ENCODE assay signal across 8 mouse cellular contexts in genomic region chr19:8954171-8954570, GRCm38 (mm10). TPM values are rescaled to one million over a fixed set of nuclear protein-coding genes. Genes with fewer than 3 reads are reported as not detected.
A peak's percentile ranks its signal among the peaks of the same experiment; 100 is the strongest.
DNase-seq lines count a peak whose midpoint lies in the region; ATAC-seq and TF ChIP-seq lines count a peak whose summit lies in the region.

No protein-coding gene starts in this region.

- H3K9ac ChIP-seq in heart, embryonic 12.5 days = peak overlapping the region; percentile 86
- H3K9ac ChIP-seq in forebrain, embryonic 12.5 days = peak overlapping the region; percentile 63
- H3K9ac ChIP-seq in liver, embryonic 15.5 days = peak overlapping the region; percentile 65

- H3K27me3 ChIP-seq in heart, embryonic 12.5 days (replicated peaks) = no peaks in the 10 kb centered on the region
- no peaks in the 10 kb centered on the region for H3K27me3 ChIP-seq in C2C12 (ENCODE audit: control insufficient read depth, insufficient read depth, insufficient read length)
- H3K27me3 ChIP-seq in forebrain, embryonic 12.5 days = no peaks in the 10 kb centered on the region
- H3K27me3 ChIP-seq in liver, embryonic 15.5 days = no peaks in the 10 kb centered on the region

- ATAC-seq in heart, embryonic 12.5 days (ENCODE audit: insufficient number of reproducible peaks, low FRiP score) = no peak
- no peak for ATAC-seq in forebrain, embryonic 12.5 days (ENCODE audit: low FRiP score)
- no peak for ATAC-seq in liver, embryonic 15.5 days (ENCODE audit: insufficient read depth)

- peak overlapping the region; percentile 87 for H3K4me3 ChIP-seq in heart, embryonic 12.5 days
- peak overlapping the region; percentile 86 for H3K4me3 ChIP-seq in C2C12 (ENCODE audit: insufficient read depth, poor library complexity, severe bottlenecking)
- peak overlapping the region; percentile 67 for H3K4me3 ChIP-seq in forebrain, embryonic 12.5 days (replicated peaks)
- peak overlapping the region; percentile 80 for H3K4me3 ChIP-seq in liver, embryonic 15.5 days (replicated peaks)

- no peaks in the 10 kb centered on the region for H3K9me3 ChIP-seq in heart, embryonic 12.5 days (replicated peaks)
- H3K9me3 ChIP-seq in forebrain, embryonic 12.5 days = no peaks in the 10 kb centered on the region
- no peaks in the 10 kb centered on the region for H3K9me3 ChIP-seq in liver, embryonic 15.5 days (replicated peaks)

- H3K79me3 ChIP-seq in C2C12 (ENCODE audit: low read depth) = peaks cover 32% of the 10 kb centered on the region

- H3K79me2 ChIP-seq in C2C12 (ENCODE audit: control insufficient read depth, insufficient read depth) = peaks cover 54% of the 10 kb centered on the region

- peak overlapping the region; percentile 81 for H3K4me2 ChIP-seq in heart, embryonic 12.5 days
- H3K4me2 ChIP-seq in forebrain, embryonic 12.5 days = peak overlapping the region; percentile 89
- peak overlapping the region; percentile 90 for H3K4me2 ChIP-seq in liver, embryonic 15.5 days

- peaks cover 69% of the 10 kb centered on the region for H3K36me3 ChIP-seq in heart, embryonic 12.5 days
- peaks cover 63% of the 10 kb centered on the region for H3K36me3 ChIP-seq in C2C12 (ENCODE audit: control insufficient read depth, insufficient read depth)
- H3K36me3 ChIP-seq in forebrain, embryonic 12.5 days (replicated peaks) = peaks cover 65% of the 10 kb centered on the region
- H3K36me3 ChIP-seq in liver, embryonic 15.5 days (replicated peaks) = peaks cover 72% of the 10 kb centered on the region

- no peak for TF ChIP-seq CTCF in C2C12 (IDR thresholded peaks at IDR 0.05; ENCODE audit: control insufficient read depth, insufficient read depth, insufficient read length)

- no peak for DNase-seq in heart, adult 9 months (ENCODE audit: low spot score in 2 of 2)
- no peak for DNase-seq in spleen, adult 18-20 months
- DNase-seq in T-cell, adult 2 months (ENCODE audit: low spot score) = no peak
- no peak for DNase-seq in ovary, adult 18-20 months (ENCODE audit: low spot score)

- peak overlapping the region; percentile 95 for H3ac ChIP-seq in C2C12 (ENCODE audit: control insufficient read depth, insufficient read length, low read depth)

- peaks cover 16% of the 10 kb centered on the region for H3K4me1 ChIP-seq in heart, embryonic 12.5 days (replicated peaks)
- peaks cover 34% of the 10 kb centered on the region for H3K4me1 ChIP-seq in forebrain, embryonic 12.5 days
- peaks cover 39% of the 10 kb centered on the region for H3K4me1 ChIP-seq in liver, embryonic 15.5 days (replicated peaks)

- peak overlapping the region; percentile 65 for H3K27ac ChIP-seq in heart, embryonic 12.5 days (ENCODE audit: poor library complexity, severe bottlenecking)
- H3K27ac ChIP-seq in forebrain, embryonic 12.5 days = peak overlapping the region; percentile 95
- H3K27ac ChIP-seq in liver, embryonic 15.5 days (replicated peaks) = peak overlapping the region; percentile 83

- 10% methylated on average over 9 of the region's 9 CpGs for WGBS in heart, embryonic 12.5 days
- WGBS in forebrain, embryonic 12.5 days = 2% methylated on average over 9 of the region's 9 CpGs
- 1% methylated on average over 9 of the region's 9 CpGs for WGBS in liver, embryonic 15.5 days (ENCODE audit: insufficient replicate concordance)

TF ChIP-seq in C2C12, 6 proteins besides CTCF, POLR2A, EP300 and RAD21:
- TF ChIP-seq MYOD1 (IDR thresholded peaks at IDR 0.05; ENCODE audit: control insufficient read depth, insufficient read length, low read depth) (no peak), USF1 (IDR thresholded peaks at IDR 0.05; ENCODE audit: low read depth) (no peak), MYOG (IDR thresholded peaks at IDR 0.05; ENCODE audit: control insufficient read depth, extremely low read depth, insufficient read length) (no peak), MAX (IDR thresholded peaks at IDR 0.05) (no peak), CEBPB (IDR thresholded peaks at IDR 0.05; ENCODE audit: low read depth) (no peak), FOSL1 (IDR thresholded peaks at IDR 0.05; ENCODE audit: insufficient read depth, low read length, poor library complexity, severe bottlenecking) (no peak)

RNA-seq across cellular contexts. Expression of gene Tut1, which starts 0.5 kb away (rescaled TPM):
- 17.1 and 19.4 TPM in 2 replicates for polyA plus RNA-seq in heart, embryonic 12.5 days (2016; fragmentation: Nextera tagmentation; extraction: Ambion mirVana)
- polyA plus RNA-seq in C2C12 (2012; fragmentation: generic; extraction: Trizol) = 24.2 TPM
- polyA plus RNA-seq in forebrain, embryonic 12.5 days (2016; fragmentation: Nextera tagmentation; extraction: Ambion mirVana) = 36.9 and 37.0 TPM in 2 replicates
- polyA plus RNA-seq in liver, embryonic 15.5 days (2015; fragmentation: Nextera tagmentation; extraction: Ambion mirVana) = 13.7 and 14.6 TPM in 2 replicates

RNA-seq across cellular contexts. Expression of gene Mta2, which starts 12.5 kb away (rescaled TPM):
- polyA plus RNA-seq in heart, embryonic 12.5 days (2016; fragmentation: Nextera tagmentation; extraction: Ambion mirVana) = 106 and 115 TPM in 2 replicates
- polyA plus RNA-seq in C2C12 (2012; fragmentation: generic; extraction: Trizol) = 109 TPM
- 193 and 206 TPM in 2 replicates for polyA plus RNA-seq in forebrain, embryonic 12.5 days (2016; fragmentation: Nextera tagmentation; extraction: Ambion mirVana)
- 79.0 and 85.9 TPM in 2 replicates for polyA plus RNA-seq in liver, embryonic 15.5 days (2015; fragmentation: Nextera tagmentation; extraction: Ambion mirVana)

RNA-seq across cellular contexts. Expression of gene Eef1g, which starts 12.7 kb away (rescaled TPM):
- 281 and 282 TPM in 2 replicates for polyA plus RNA-seq in heart, embryonic 12.5 days (2016; fragmentation: Nextera tagmentation; extraction: Ambion mirVana)
- polyA plus RNA-seq in C2C12 (2012; fragmentation: generic; extraction: Trizol) = 1,028 TPM
- polyA plus RNA-seq in forebrain, embryonic 12.5 days (2016; fragmentation: Nextera tagmentation; extraction: Ambion mirVana) = 365 and 373 TPM in 2 replicates
- 177 and 180 TPM in 2 replicates for polyA plus RNA-seq in liver, embryonic 15.5 days (2015; fragmentation: Nextera tagmentation; extraction: Ambion mirVana)

RNA-seq across cellular contexts. Expression of gene Eml3, which starts 24.8 kb away (rescaled TPM):
- 13.3 and 13.5 TPM in 2 replicates for polyA plus RNA-seq in heart, embryonic 12.5 days (2016; fragmentation: Nextera tagmentation; extraction: Ambion mirVana)
- 28.7 TPM for polyA plus RNA-seq in C2C12 (2012; fragmentation: generic; extraction: Trizol)
- 13.2 and 13.8 TPM in 2 replicates for polyA plus RNA-seq in forebrain, embryonic 12.5 days (2016; fragmentation: Nextera tagmentation; extraction: Ambion mirVana)
- polyA plus RNA-seq in liver, embryonic 15.5 days (2015; fragmentation: Nextera tagmentation; extraction: Ambion mirVana) = 13.1 and 14.6 TPM in 2 replicates

RNA-seq across cellular contexts. Expression of gene Rom1, which starts 25.0 kb away (rescaled TPM):
- 2.4 and 2.5 TPM in 2 replicates for polyA plus RNA-seq in heart, embryonic 12.5 days (2016; fragmentation: Nextera tagmentation; extraction: Ambion mirVana)
- polyA plus RNA-seq in C2C12 (2012; fragmentation: generic; extraction: Trizol) = 10.4 TPM
- polyA plus RNA-seq in forebrain, embryonic 12.5 days (2016; fragmentation: Nextera tagmentation; extraction: Ambion mirVana) = 1.3 and 2.5 TPM in 2 replicates
- 2.8 TPM in 2 replicates for polyA plus RNA-seq in liver, embryonic 15.5 days (2015; fragmentation: Nextera tagmentation; extraction: Ambion mirVana)
